ENCODE assay signal across 10 mouse cellular contexts in the genomic region with DNA sequence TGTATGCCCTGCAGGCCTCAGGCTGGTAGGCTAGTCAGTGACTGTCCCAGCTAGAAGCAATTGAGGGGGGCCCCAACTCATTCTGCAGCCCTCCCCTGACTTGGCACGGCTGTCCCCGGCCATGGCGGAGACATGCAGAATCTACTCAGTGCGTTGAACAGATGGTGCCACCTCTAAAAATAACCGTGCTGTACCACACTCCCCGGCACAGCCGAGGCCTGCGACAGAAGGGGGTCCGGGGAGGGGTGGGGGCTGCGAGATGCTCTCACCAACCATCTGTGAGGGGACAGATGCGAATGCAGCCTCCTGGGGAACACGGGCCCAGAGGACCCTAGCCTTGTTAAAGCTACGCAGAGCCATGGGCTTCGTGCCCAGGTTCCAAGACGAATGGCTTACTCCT.
DNase-seq lines count a peak whose midpoint lies in the region; ATAC-seq and TF ChIP-seq lines count a peak whose summit lies in the region.
"Had no signal": no experiment of that assay in that cellular context is flagged by ENCODE, and none has a peak within 500 bp of the region (broad histone marks: within the 10 kb centered on the region; RNA-seq: fewer than 3 reads in every experiment).

No protein-coding gene starts in this region.

- H3K27ac ChIP-seq in forebrain, embryonic 13.5 days = peak overlapping the region; percentile 87
- H3K27ac ChIP-seq in neural tube, embryonic 12.5 days = no peak overlapping the region
- H3K27ac ChIP-seq in kidney, adult 2 months (ENCODE audit: insufficient read depth, low read depth, low read length) = no peak overlapping the region
- H3K27ac ChIP-seq: kidney, embryonic 15.5 days; lung, embryonic 15.5 days had no signal

- TF ChIP-seq POLR2A in kidney, adult 2 months (IDR thresholded peaks at IDR 0.05; ENCODE audit: low read depth, low read length) = no peak

- no peak overlapping the region for H3K4me2 ChIP-seq in forebrain, embryonic 13.5 days
- no peak overlapping the region for H3K4me2 ChIP-seq in neural tube, embryonic 12.5 days (replicated peaks)
- H3K4me2 ChIP-seq: kidney, embryonic 15.5 days; lung, embryonic 15.5 days had no signal

- no peaks in the 10 kb centered on the region for H3K36me3 ChIP-seq in forebrain, embryonic 13.5 days (ENCODE audit: poor library complexity, severe bottlenecking)
- no peaks in the 10 kb centered on the region for H3K36me3 ChIP-seq in neural tube, embryonic 12.5 days
- H3K36me3 ChIP-seq in kidney, adult 2 months (ENCODE audit: control insufficient read depth, insufficient read depth, low read length) = no peaks in the 10 kb centered on the region
- H3K36me3 ChIP-seq: kidney, embryonic 15.5 days; lung, embryonic 15.5 days had no signal

- no peaks in the 10 kb centered on the region for H3K9me3 ChIP-seq in forebrain, embryonic 13.5 days (replicated peaks)
- no peaks in the 10 kb centered on the region for H3K9me3 ChIP-seq in neural tube, embryonic 12.5 days
- H3K9me3 ChIP-seq: kidney, embryonic 15.5 days; lung, embryonic 15.5 days had no signal

- no peak for TF ChIP-seq CTCF in kidney, adult 2 months (conservative IDR thresholded peaks at IDR 0.05; ENCODE audit: insufficient read depth, insufficient read length, low read depth, low read length)

- no peak overlapping the region for H3K9ac ChIP-seq in forebrain, embryonic 13.5 days
- no peak overlapping the region for H3K9ac ChIP-seq in neural tube, embryonic 12.5 days
- H3K9ac ChIP-seq: kidney, embryonic 15.5 days; lung, embryonic 15.5 days had no signal

- H3K27me3 ChIP-seq in forebrain, embryonic 13.5 days = no peaks in the 10 kb centered on the region
- H3K27me3 ChIP-seq in neural tube, embryonic 12.5 days (replicated peaks) = no peaks in the 10 kb centered on the region
- no peaks in the 10 kb centered on the region for H3K27me3 ChIP-seq in kidney, adult 2 months (replicated peaks; ENCODE audit: control insufficient read depth, insufficient read depth, low read length)
- H3K27me3 ChIP-seq: kidney, embryonic 15.5 days; lung, embryonic 15.5 days had no signal

- ATAC-seq in forebrain, embryonic 13.5 days = peak; percentile 84
- peak; percentile 35; the same call in 1 of the 2 replicates for ATAC-seq in neural tube, embryonic 12.5 days (ENCODE audit: low FRiP score, low read depth)

- peaks cover 86% of the 10 kb centered on the region for H3K4me1 ChIP-seq in forebrain, embryonic 13.5 days
- peaks cover 31% of the 10 kb centered on the region for H3K4me1 ChIP-seq in neural tube, embryonic 12.5 days
- no peaks in the 10 kb centered on the region for H3K4me1 ChIP-seq in kidney, adult 2 months (ENCODE audit: control insufficient read depth, insufficient read depth, low read length)
- H3K4me1 ChIP-seq: kidney, embryonic 15.5 days; lung, embryonic 15.5 days had no signal

- 72% methylated on average over 15 of the region's 15 CpGs for WGBS in forebrain, embryonic 13.5 days
- 48% methylated on average over 15 of the region's 15 CpGs for WGBS in neural tube, embryonic 12.5 days
- WGBS in kidney, adult 2 months = 89% methylated on average over 15 of the region's 15 CpGs

- H3K4me3 ChIP-seq in forebrain, embryonic 13.5 days = no peak overlapping the region
- no peak overlapping the region for H3K4me3 ChIP-seq in neural tube, embryonic 12.5 days
- H3K4me3 ChIP-seq in kidney, adult 2 months (ENCODE audit: insufficient read depth, low read depth, low read length) = no peak overlapping the region
- H3K4me3 ChIP-seq: kidney, embryonic 15.5 days; lung, embryonic 15.5 days had no signal

- DNase-seq in cerebellum, adult 11-12 months = peak; percentile 97
- DNase-seq in layer of hippocampus, adult 18-20 months (ENCODE audit: low spot score in 2 of 2) = peak; percentile 83 to 91
- DNase-seq in ovary, postnatal 14 days (ENCODE audit: low spot score) = no peak
- DNase-seq in thymus, postnatal 10 days (ENCODE audit: low spot score in 2 of 2) = no peak
- DNase-seq in thymus, postnatal 0 days (ENCODE audit: low spot score) = no peak
- no peak for DNase-seq in kidney, adult 2 months

Comparison
In these comparisons a context has a peak if more than half of its experiments do, and no peak if none do; other contexts are left out.
1. DNase-seq: peak in cerebellum, adult 11-12 months (single experiment) and layer of hippocampus, adult 18-20 months (2 of 2); none in ovary, postnatal 14 days (single experiment), thymus, postnatal 10 days (0 of 2), thymus, postnatal 0 days (single experiment) and kidney, adult 2 months (single experiment).